Mouse (Mus musculus): ENCODE results near the gene Cldn17.

Cldn17 gene

DNA sequence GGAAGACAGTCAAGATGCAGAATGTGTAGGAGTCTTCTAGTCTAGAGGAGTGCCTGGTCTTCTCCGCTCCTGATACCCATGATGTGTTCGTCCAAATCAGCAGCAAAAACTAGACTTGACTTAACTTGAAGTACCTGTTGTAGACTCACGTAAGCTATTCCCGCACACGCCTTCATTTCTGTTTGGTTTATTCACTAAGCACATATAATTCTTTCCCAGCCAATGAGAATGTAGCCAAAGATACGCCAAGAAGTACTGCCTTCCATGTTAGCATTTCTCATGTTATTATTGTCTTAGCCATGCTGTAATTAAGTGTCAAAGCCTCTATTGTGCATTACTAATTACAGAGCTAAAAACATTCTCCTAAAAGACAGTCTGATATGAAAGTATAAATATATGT, at the start of gene Cldn17:
TSS of gene Cldn17 (minus strand) at position 101 of the 400 bp plus-strand sequence.
- DNase-seq, result no peak

DNA sequence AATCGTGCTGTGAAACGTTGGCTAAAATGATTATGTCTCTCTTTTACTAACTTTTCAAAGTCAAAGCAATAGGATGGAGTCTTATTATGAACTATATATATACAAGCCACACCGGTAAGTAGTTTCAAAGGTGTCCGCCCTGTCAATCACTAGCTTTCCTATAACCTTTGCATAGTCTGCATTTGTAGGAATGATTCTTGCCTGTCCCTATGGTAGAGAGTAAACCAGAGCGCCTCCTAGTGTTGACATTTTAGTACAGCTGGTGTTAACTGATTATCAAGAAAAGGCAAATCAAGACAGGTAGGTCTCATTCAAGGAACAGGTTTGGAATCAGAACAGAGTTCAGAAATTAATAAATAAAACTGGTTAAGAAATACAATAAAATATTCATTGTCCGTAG, 35.7 kb upstream of the Cldn17 start:
- peak; percentile 66 for DNase-seq

DNA sequence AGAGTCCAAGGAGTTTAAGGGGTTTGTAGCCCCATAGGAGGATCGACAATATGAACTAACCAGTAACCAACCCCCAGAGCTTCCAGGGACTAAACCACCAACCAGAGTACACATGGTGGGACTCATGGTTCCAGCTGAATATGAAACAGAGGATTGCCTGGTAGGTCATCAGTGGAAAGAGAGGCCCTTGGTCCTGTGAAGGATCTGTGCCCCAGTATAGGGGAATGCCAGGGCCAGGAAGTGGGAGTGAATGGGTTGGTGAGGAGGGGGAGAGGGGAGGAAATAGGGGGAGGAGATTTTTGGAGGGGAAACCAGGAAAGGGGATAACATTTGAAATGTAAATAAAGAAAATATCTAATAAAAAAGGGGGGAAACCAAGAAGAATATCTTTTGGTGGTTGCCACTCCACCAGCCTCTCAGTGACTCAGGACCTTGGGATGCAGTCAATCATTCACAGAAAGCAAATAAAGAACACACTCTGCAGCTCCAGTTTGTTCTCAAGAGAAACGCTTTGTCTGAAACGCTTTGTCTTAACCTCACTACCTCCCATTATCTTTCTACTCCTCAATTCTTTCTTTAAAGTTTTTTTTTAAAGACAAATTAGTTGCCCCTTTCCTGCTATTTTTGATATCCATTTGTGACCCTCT, 33.2 kb upstream of the Cldn17 start:
- DNase-seq, result no peak

DNA sequence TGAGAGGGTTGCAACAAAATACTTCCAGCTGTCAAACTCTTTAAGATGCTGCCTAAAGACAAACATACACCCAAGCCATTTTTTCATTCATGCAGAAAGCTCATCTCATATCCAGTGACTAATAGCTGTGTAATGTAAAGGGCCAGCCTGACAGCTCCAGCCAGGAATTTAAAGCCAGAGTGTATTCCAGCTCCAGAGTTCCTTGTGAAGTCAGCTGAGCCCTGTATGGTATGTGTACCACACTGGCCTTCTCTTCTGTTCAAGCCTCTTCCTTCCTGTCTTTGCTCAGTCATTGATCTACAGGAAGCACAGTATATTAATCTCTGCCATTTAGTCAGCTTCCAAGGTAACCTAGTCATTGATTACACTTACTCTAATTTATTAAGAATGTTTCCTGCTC, 4.6 kb upstream of the Cldn17 start:
- DNase-seq, result no peak

DNA sequence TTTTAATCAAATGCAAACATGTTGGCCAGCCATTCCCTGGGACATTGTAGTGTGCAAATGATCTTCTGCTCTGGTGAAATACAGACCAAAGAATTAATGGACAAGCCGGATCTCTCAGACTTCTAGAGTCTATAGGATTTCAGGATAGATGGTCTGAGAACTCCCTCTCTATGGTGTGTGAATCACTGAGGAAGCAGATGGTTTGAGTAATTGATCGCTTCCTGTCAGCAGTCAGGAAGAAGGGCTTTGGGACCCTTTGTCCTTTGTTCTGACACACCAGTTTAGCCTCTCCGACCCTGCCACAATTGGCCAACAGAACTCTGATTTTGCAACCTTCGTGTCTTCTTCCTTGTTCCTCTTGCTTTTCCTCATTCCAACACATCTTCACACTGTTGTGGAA, 1.4 kb upstream of the Cldn17 start:
- DNase-seq, result no peak

DNA sequence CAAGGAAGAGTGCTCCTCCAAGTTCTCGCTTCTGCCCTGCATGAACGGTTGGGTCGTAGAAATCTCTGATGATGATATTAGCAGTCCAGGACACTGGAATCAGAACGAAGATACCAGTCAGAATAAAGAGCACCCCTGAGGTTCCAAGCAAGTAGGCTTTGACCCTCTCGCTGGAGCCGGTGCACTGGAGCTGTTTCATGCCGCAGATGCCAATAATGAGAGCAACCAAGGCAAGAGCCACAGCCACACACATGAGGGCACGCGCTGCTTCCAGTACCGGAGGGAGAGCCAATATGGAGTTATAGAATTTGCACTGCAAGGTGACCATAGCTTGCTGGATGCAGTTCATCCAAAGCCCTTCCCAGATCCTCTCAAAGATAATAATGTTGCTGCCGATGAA, 440 bp downstream of the Cldn17 start:
- no peak for DNase-seq

DNA sequence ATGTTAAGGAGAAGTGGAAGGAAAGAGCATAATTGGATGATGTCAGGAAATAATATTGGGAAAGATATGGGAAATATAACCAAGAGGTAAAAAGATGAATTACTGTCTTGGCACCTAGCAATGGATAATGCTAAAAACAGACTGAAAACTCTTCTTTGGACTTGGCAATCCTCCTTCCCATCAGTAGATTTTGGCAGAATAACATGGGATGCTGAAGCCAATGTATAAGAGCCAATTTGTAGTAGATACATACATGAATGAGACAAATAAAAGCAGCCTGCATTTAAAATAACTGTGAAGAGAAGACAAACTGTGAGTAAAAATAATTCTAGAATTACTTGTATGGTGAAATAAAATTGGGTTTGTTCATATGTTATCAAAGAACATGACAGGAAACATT, 18.7 kb downstream of the Cldn17 start:
- DNase-seq, result no peak

DNA sequence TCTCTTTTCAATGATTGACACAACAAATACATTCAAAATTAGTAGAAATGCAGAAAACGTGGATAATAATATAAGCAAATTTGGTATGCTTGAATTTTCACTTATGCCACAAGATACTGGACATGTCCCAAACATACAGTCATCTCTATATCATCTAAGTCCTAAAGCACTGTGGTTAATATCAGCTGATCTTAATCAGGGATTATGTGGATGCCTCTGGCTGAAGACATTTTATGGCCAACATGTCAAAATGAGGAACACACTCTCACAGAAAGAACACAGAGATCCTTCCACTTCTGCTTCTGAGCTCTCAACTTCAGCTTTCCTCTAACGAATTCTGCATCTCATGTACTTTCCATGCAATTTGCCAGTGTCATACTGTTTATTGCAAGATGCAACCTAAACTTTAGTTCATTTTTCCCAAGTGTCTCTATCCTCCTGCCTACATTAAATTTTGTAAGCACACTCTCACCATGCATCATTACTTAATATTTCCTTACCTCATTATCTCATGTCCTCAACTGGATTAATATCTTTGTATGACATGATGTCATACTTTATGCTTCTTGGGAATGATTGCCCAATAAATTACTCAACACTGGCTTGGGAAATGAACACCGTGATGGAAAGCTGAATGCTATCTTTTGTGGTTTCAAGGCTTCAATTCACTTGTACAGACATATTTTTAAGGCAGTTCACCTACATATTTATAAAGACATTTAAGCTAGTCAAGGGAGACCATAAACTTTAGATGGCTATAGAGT, 26.6 kb downstream of the Cldn17 start:
- DNase-seq, result no peak

DNA sequence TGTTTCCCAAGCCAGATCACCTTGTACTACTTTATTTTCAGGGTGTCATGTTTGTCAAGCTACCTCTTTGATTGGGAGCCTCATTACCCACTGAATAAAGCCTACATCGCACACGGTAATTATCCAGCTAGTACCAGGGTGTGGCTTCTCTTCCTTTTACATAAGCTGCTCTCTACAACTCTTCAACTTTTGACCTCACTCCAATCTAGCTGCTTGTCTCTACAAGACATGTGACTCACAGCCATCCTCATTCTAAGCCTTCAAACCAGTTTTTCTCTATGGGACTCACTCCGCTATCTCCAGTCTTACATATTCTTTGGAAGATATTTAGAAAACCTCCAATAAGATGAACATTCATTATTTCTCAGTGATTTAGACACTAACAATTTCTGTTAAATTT, 43.5 kb downstream of the Cldn17 start:
- DNase-seq, result no peak

Measured in embryo, embryonic 11 days (tissue).